Mouse (Mus musculus) kidney, embryonic 14.5 days (tissue): ENCODE results near the gene Ermp1. TPM values are rescaled to one million over a fixed set of nuclear protein-coding genes. Genes with fewer than 3 reads are reported as not detected.

Experiments used
- ATAC-seq: fragments of 200-750 bp; cut with Nextera tagmentation; 2 replicates; pipeline ENCODE4 v1.8.0; 2017; ENCODE audit warnings: moderate number of reproducible peaks, mild to moderate bottlenecking, moderate TSS enrichment, moderate library complexity; ENCODE audit not compliant: low FRiP score, low TSS enrichment
- H3K27ac ChIP-seq: fragments of 300-500 bp; sonication (generic); 2 replicates; pipeline ENCODE4 v1.5.1; 2014; ENCODE audit warnings: low read depth, mild to moderate bottlenecking, low read length, moderate library complexity, mixed read lengths
- H3K27me3 ChIP-seq: fragments of 300-500 bp; sonication (generic); 2 replicates; pipeline ENCODE4 v1.6.1; 2014; ENCODE audit warnings: mild to moderate bottlenecking, low read length; ENCODE audit not compliant: control insufficient read depth, insufficient read depth
- H3K36me3 ChIP-seq: fragments of 300-500 bp; sonication (generic); 2 replicates; pipeline ENCODE4 v1.6.1; 2014; ENCODE audit warnings: low read length, mixed read lengths; ENCODE audit not compliant: control insufficient read depth, insufficient read depth
- H3K4me1 ChIP-seq: fragments of 300-500 bp; sonication (generic); 2 replicates; pipeline ENCODE4 v1.6.1; 2014; ENCODE audit warnings: low read length, mixed read lengths; ENCODE audit not compliant: control insufficient read depth, insufficient read depth
- H3K4me2 ChIP-seq: fragments of 300-500 bp; sonication (generic); replicated peaks from 2 replicates; pipeline ENCODE4 v1.6.1; 2014; ENCODE audit warnings: low read depth, mild to moderate bottlenecking, low read length
- H3K4me3 ChIP-seq: fragments of 300-500 bp; sonication (generic); 2 replicates; pipeline ENCODE4 v1.5.1; 2014; ENCODE audit warnings: mild to moderate bottlenecking, low read length
- H3K9ac ChIP-seq: fragments of 300-500 bp; sonication (generic); 2 replicates; pipeline ENCODE4 v1.6.1; 2014; ENCODE audit warnings: low read depth, mild to moderate bottlenecking, low read length, moderate library complexity
- H3K9me3 ChIP-seq: fragments of 300-500 bp; sonication (generic); 2 replicates; pipeline ENCODE4 v1.6.1; 2016; ENCODE audit warnings: low read length; ENCODE audit not compliant: control insufficient read depth
- WGBS: fragments of 180-500 bp; shearing (Covaris S2); extraction: QIAGEN DNeasy Blood & Tissue Kit; methylation state at CpG from one replicate; pipeline ENCODE4 v1.1.7; 2014; 5-methylcytosine and 5-hydroxymethylcytosine counted together
- polyA plus RNA-seq: library from polyadenylated mRNA; unstranded; fragments of >200 nt; fragmentation: Nextera tagmentation; extraction: Ambion mirVana; gene quantifications from 2 replicates; pipeline ENCODE4 v1.2.1, GENCODE M21; 2014

Gene Ermp1
- 10.7 and 21.0 TPM in 2 replicates for polyA plus RNA-seq

DNA sequence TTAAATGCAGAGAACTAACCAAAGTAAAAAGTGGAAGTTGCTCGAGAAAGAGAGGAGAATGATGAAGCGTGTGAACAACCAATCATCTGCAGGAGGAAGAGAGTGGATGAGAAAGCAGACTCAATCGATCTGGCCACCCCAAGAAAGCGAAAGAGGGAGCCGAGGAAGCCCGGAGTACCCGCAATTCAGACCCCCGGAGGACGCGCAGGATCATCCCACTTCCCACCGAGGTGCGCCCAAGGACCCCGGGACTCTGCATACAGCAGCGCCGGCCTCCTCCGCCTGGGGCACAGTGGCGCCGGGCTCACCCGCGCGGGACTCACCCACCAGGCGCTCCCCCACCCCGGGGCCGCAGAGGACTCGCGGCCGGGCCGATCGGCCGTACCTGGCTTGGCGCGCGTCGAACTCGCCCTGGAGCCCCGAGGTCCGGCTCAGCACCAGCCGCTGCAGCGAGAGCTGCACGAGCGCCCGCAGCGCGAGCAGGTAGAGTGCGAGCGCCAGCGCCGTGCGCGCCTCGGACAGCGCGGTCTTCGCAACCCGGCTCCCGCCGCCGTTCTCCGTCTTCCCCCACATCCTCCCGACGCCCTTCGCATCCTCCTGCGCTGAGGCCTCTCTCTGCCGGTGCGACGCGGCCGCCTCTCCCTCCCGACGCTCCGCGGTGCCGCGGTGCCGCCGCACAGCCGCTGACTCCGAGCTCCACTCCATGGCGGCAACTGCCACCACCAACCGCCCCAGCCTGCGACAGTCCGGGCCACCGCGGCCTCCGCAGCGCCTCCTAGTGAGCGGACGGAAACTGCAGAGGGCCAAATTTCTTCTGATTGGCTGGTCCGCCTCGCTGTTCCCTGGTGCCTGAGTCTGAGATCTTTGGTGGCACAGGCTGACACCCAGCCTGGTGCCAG lies at the start of gene Ermp1:
Gene Ermp1 (minus strand): TSS at position 765 of the 899 bp plus-strand sequence.
- under 1% methylated on average over 86 of the region's 90 CpGs for WGBS
- peak; percentile 95 for ATAC-seq
- Histone ChIP-seq H3K27ac (peak within 1 kb of the TSS; percentile 74), H3K4me3 (peak within 1 kb of the TSS; percentile 84), H3K4me2 (peak within 1 kb of the TSS; percentile 59), H3K36me3 (peaks cover 11% of the 10 kb centered on the region), H3K27me3 (no peaks in the 10 kb centered on the region), H3K9me3 (0 out of 2 replicates have a peak, but pooled peaks cover 2% of the 10 kb centered on the region), H3K9ac (peak within 1 kb of the TSS; percentile 86), H3K4me1 (no peaks in the 10 kb centered on the region)

DNA sequence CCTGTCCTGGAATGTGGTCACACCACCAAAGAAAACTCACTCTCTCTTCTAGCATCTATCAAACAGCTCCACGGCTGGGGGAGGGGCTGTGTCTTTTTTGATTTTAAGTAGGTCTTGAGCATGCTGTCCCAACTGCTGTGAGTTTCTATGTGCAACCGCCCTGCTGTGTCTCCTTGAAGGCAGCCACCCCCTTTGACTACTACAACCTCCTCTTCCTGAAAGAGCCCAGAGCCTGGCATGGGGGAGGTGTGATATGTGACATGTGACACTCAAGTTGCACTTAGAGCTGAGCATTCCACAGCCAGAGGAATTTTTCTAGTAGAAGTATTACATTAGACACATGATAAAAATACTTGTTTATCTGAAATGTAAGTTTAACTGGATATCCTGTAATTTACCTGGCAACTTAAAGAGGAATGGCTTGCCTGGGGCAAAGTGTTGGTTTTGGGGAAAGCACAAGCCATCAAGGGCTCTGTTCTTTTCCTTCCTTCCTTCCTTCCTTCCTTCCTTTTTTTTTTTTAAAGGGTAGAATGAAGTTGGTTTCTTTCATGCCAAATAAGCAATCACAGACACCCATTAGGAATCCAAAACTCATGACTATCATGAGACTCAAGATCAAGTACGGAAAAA lies 49.1 kb upstream of the Ermp1 start, which contains the start of gene Mlana:
Gene Mlana (plus strand): TSS at position 580 of the 630 bp plus-strand sequence.
- no peak for ATAC-seq
- H3K27me3 ChIP-seq, result no peaks in the 10 kb centered on the region
- H3K4me1 ChIP-seq, result no peaks in the 10 kb centered on the region
- no peak within 1 kb of the TSS for H3K9ac ChIP-seq
- peaks cover 2% of the 10 kb centered on the region; the same call in 1 of the 2 replicates for H3K9me3 ChIP-seq
- H3K4me2 ChIP-seq, result no peak within 1 kb of the TSS
- 49% methylated on average over 3 of the region's 3 CpGs for WGBS
- no peak within 1 kb of the TSS for H3K27ac ChIP-seq
- H3K4me3 ChIP-seq, result no peak within 1 kb of the TSS
- no peaks in the 10 kb centered on the region for H3K36me3 ChIP-seq

DNA sequence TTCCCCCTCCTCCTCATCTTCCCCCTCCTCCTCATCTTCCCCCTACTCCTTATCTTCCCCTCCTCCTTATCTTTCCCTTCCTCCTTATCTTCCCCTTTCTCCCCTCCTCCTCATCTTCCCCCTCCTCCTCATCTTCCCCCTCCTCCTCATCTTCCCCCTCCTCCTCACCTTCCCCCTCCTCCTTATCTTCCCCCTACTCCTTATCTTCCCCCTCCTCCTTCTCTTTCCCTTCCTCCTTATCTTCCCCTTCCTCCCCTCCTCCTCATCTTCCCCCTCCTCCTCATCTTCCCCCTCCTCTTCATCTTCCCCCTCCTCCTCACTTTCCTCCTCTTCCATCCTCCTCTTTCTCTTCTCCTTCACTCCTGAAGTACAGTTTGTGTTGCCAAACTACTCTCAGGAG lies 48.6 kb upstream of the Ermp1 start:
- Histone ChIP-seq H3K4me1 (no peaks in the 10 kb centered on the region), H3K4me3 (no peak overlapping the region), H3K27ac (no peak overlapping the region), H3K4me2 (no peak overlapping the region), H3K36me3 (no peaks in the 10 kb centered on the region), H3K9ac (no peak overlapping the region), H3K9me3 (peaks cover 2% of the 10 kb centered on the region; the same call in 1 of the 2 replicates), H3K27me3 (no peaks in the 10 kb centered on the region)
- ATAC-seq, result no peak

DNA sequence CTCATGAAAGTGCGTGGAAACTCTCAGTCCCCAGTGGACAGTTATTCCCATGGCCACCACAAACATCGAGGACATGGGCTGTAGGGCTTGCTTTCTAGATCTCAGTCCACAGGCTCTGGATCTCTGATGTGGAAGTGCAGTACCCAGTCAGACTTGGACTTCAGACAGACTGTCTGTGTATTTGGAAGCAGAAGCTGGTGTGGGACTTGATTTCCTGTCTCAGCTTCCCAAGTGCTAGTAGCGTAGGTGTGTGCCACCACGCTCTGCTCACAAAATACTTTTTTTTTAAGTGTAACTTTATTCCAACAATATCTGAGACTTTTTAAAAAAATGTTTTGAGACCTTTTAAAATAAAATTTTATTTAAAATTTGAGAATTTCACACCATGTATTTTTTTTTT lies 48.1 kb upstream of the Ermp1 start:
- no peak overlapping the region for H3K27ac ChIP-seq
- ATAC-seq, result no peak
- H3K4me3 ChIP-seq, result no peak overlapping the region
- no peak overlapping the region for H3K4me2 ChIP-seq
- H3K9ac ChIP-seq, result no peak overlapping the region
- H3K36me3 ChIP-seq, result no peaks in the 10 kb centered on the region
- no peaks in the 10 kb centered on the region for H3K4me1 ChIP-seq
- WGBS, result 97% methylated on average over 4 of the region's 4 CpGs
- peaks cover 2% of the 10 kb centered on the region; the same call in 1 of the 2 replicates for H3K9me3 ChIP-seq
- H3K27me3 ChIP-seq, result no peaks in the 10 kb centered on the region

DNA sequence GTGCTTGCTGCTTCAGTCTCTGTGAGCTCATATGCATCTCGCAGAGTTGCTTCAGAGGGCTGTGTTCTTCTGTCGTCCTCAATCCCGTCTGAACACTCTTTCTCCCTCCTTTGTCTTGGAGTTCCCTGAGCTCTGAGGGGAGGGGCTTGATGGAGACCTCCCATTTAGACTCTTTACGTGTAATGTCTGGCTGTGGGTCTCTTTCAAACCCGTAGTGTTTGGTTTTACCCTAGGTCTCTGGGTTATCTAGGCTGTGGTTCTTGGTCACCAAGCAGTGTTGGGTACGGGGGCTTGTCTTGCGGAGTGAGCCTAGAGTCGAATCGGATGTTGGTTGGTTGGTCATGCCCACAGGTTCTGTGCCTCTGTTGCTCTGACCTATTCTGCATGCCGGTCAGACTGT lies 46.9 kb upstream of the Ermp1 start:
- no peak for ATAC-seq
- H3K27ac ChIP-seq, result no peak overlapping the region
- H3K36me3 ChIP-seq, result no peaks in the 10 kb centered on the region

DNA sequence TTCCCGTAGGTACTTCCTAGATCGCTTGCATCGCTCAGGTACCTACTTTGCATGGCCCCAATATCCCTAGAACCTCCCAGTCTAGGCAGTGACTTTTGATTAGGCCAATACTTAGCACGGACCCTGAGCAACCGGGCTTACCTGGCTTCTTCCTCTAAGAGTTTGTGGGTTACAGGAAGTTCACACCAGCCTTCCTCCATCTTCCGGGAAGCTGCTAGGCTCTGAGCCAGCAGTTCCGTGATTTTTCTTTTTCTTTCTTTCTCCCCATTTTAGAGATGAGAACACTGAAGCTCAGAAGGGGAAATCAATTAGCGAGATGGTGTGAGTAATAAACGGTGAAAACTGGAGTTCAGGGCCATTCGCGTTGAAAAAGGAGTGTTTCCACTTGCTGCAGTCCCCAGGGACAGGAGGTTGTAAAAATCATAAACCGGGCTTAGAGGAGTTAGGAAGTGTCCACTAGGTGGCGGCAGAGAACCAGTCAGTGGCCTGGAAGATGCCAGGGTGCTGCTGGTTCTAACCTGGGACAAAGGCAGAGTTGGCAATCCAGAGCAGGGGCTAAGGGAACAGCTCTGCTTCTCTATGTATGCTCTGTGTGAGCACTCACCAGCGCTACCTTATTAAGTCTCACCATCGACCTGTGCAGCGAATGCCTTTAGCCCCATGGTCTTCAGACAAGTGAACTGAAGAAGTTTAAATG lies 35.8 kb upstream of the Ermp1 start:
- Histone ChIP-seq H3K4me3 (no peak overlapping the region), H3K27ac (no peak overlapping the region), H3K9ac (no peak overlapping the region), H3K4me1 (no peaks in the 10 kb centered on the region), H3K9me3 (peaks cover 7% of the 10 kb centered on the region; the same call in 1 of the 2 replicates), H3K36me3 (no peaks in the 10 kb centered on the region), H3K4me2 (no peak overlapping the region), H3K27me3 (no peaks in the 10 kb centered on the region)
- ATAC-seq, result 0 out of 2 replicates have a peak, but pooled peaks have one; percentile 16
- 50% methylated on average over 16 of the region's 16 CpGs for whole genome bisulfite sequencing

More for the DNA sequence above, 46.9 kb upstream of the Ermp1 start:
- peaks cover 2% of the 10 kb centered on the region; the same call in 1 of the 2 replicates for H3K9me3 ChIP-seq
- no peak overlapping the region for H3K4me2 ChIP-seq
- WGBS, result 93% methylated on average over 10 of the region's 10 CpGs
- H3K9ac ChIP-seq, result no peak overlapping the region
- H3K4me1 ChIP-seq, result no peaks in the 10 kb centered on the region
- no peaks in the 10 kb centered on the region for H3K27me3 ChIP-seq
- H3K4me3 ChIP-seq, result no peak overlapping the region

DNA sequence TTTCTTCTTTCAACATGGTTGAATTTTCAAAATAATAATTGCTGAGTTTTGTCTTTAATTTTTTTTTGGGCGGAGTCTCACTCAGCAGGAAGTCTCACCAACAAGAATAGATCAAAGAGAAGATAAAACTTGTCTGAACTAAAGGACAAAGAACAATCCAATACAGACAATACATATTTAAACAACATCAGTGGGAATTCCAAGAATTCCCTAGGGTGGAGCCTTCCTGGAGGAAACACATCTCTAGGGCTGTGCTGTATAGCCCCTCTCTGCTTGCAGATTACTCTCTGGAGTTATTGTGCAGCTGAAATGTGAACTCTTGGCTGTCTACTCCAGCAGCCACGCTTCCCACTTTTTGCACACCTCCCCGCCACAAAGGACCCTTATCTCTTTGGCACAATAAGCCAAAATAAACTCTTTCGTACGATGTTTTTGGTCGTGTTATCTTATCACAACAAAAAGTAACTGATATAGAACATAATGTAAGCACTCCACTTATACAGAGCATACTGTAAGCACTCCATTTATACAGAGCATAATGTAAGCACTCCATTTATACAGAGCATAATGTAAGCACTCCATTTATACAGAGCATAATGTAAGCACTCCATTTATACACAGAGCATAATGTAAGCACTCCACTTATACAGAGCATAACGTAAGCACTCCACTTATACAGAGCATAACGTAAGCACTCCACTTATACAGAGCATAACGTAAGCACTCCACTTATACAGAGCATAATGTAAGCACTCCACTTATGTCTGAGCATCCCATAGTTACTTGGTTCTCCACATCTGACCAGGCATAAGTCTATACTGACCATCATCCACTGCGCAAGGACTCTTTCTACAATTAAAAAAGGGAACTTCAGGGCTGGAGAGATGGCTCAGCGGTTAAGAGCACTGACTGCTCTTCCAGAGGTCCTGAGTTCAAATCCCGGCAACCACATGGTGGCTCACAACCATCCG lies 32.3 kb upstream of the Ermp1 start:
- H3K9me3 ChIP-seq, result peaks cover 7% of the 10 kb centered on the region; the same call in 1 of the 2 replicates
- no peaks in the 10 kb centered on the region for H3K4me1 ChIP-seq
- H3K27me3 ChIP-seq, result no peaks in the 10 kb centered on the region
- H3K4me2 ChIP-seq, result no peak overlapping the region
- no peak overlapping the region for H3K4me3 ChIP-seq
- H3K27ac ChIP-seq, result no peak overlapping the region
- H3K9ac ChIP-seq, result no peak overlapping the region
- no peaks in the 10 kb centered on the region for H3K36me3 ChIP-seq
- no peak for ATAC-seq
- WGBS, result 85% methylated on average over 13 of the region's 13 CpGs

DNA sequence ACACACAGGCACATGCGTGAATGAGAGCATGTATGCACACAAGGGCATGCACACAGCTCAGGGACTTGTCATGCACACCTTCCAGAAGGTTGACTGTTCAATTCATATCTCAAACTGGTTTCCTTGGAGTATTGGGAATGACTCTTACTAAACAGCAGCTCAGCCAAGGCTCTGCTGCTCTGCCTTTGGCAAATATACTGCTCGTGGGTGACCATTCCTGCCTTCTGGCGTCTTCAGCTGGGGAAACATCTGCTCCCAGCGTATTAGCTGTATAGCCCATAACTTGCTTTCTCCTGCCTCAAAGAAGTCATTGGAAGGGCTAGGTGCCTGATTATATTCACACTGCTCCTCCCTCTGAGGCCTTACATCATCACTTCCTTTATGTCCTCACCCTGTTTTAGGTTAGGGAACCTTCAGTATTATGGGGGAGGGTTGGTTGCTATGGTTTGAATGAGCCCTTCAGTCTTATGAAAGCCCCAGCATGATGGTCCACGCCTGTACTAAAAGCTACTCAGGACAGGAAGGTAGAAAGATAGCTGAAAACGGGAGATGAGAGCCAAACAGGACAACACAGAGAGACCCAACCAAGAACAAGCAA lies 30.1 kb upstream of the Ermp1 start:
- 88% methylated on average over 6 of the region's 6 CpGs for WGBS

More for the DNA sequence above, 30.1 kb upstream of the Ermp1 start:
- H3K36me3 ChIP-seq, result no peaks in the 10 kb centered on the region
- no peak overlapping the region for H3K27ac ChIP-seq
- no peak for ATAC-seq
- no peak overlapping the region for H3K4me3 ChIP-seq
- no peaks in the 10 kb centered on the region for H3K4me1 ChIP-seq
- H3K27me3 ChIP-seq, result no peaks in the 10 kb centered on the region
- H3K9ac ChIP-seq, result no peak overlapping the region
- H3K9me3 ChIP-seq, result no peaks in the 10 kb centered on the region
- no peak overlapping the region for H3K4me2 ChIP-seq
